Mouse (Mus musculus): ENCODE results near the gene Nipal3. TPM values are rescaled to one million over a fixed set of nuclear protein-coding genes. Genes with fewer than 3 reads are reported as not detected.
A peak's percentile ranks its signal among the peaks of the same experiment; 100 is the strongest.

The Nipal3 gene
- polyA plus RNA-seq, 1 experiment = 27.1 TPM

- no peak for DNase-seq (ENCODE audit: low read depth)
- TF ChIP-seq CTCF (IDR thresholded peaks at IDR 0.05; ENCODE audit: borderline replicate concordance, extremely low read depth, insufficient read depth, insufficient read length) (no peak), POLR2A (IDR thresholded peaks at IDR 0.05; ENCODE audit: borderline replicate concordance, extremely low read depth, insufficient read depth, insufficient read length, poor library complexity, severe bottlenecking) (no peak)
Measured at GRCm38 (mm10) chr4:135505794-135506193, 11.0 kb upstream of the Nipal3 start.

GRCm38 (mm10) chr4:135501587-135501986, 6.7 kb upstream of the Nipal3 start:
- no peak for TF ChIP-seq CTCF (IDR thresholded peaks at IDR 0.05; ENCODE audit: borderline replicate concordance, extremely low read depth, insufficient read depth, insufficient read length)
- TF ChIP-seq POLR2A (IDR thresholded peaks at IDR 0.05; ENCODE audit: borderline replicate concordance, extremely low read depth, insufficient read depth, insufficient read length, poor library complexity, severe bottlenecking) = no peak
- no peak for DNase-seq (ENCODE audit: low read depth)

- no peak for DNase-seq (ENCODE audit: low read depth)
- TF ChIP-seq CTCF (IDR thresholded peaks at IDR 0.05; ENCODE audit: borderline replicate concordance, extremely low read depth, insufficient read depth, insufficient read length) (no peak), POLR2A (IDR thresholded peaks at IDR 0.05; ENCODE audit: borderline replicate concordance, extremely low read depth, insufficient read depth, insufficient read length, poor library complexity, severe bottlenecking) (no peak)
Measured at GRCm38 (mm10) chr4:135499831-135500230, 5.0 kb upstream of the Nipal3 start.

- DNase-seq (ENCODE audit: low read depth) = no peak
Measured at GRCm38 (mm10) chr4:135498136-135498535, 3.3 kb upstream of the Nipal3 start.

GRCm38 (mm10) chr4:135495810-135496209, 972 bp upstream of the Nipal3 start:
- TF ChIP-seq POLR2A (IDR thresholded peaks at IDR 0.05; ENCODE audit: borderline replicate concordance, extremely low read depth, insufficient read depth, insufficient read length, poor library complexity, severe bottlenecking) = no peak
- no peak for TF ChIP-seq CTCF (IDR thresholded peaks at IDR 0.05; ENCODE audit: borderline replicate concordance, extremely low read depth, insufficient read depth, insufficient read length)
- DNase-seq (ENCODE audit: low read depth) = peak; percentile 55

More at GRCm38 (mm10) chr4:135498136-135498535, 3.3 kb upstream of the Nipal3 start:
- TF ChIP-seq CTCF (IDR thresholded peaks at IDR 0.05; ENCODE audit: borderline replicate concordance, extremely low read depth, insufficient read depth, insufficient read length) = no peak
- TF ChIP-seq POLR2A (IDR thresholded peaks at IDR 0.05; ENCODE audit: borderline replicate concordance, extremely low read depth, insufficient read depth, insufficient read length, poor library complexity, severe bottlenecking) = no peak

GRCm38 (mm10) chr4:135495397-135495791, 556 bp upstream of the Nipal3 start:
- no peak for DNase-seq (ENCODE audit: low read depth)
- TF ChIP-seq CTCF (IDR thresholded peaks at IDR 0.05; ENCODE audit: borderline replicate concordance, extremely low read depth, insufficient read depth, insufficient read length) (no peak), POLR2A (IDR thresholded peaks at IDR 0.05; ENCODE audit: borderline replicate concordance, extremely low read depth, insufficient read depth, insufficient read length, poor library complexity, severe bottlenecking) (no peak)

GRCm38 (mm10) chr4:135493691-135494520, 932 bp downstream of the Nipal3 start:
- TF ChIP-seq POLR2A (IDR thresholded peaks at IDR 0.05; ENCODE audit: borderline replicate concordance, extremely low read depth, insufficient read depth, insufficient read length, poor library complexity, severe bottlenecking) (no peak), CTCF (IDR thresholded peaks at IDR 0.05; ENCODE audit: borderline replicate concordance, extremely low read depth, insufficient read depth, insufficient read length) (0 out of 2 replicates have a peak, but pooled peaks have one; percentile 1)
- peak; percentile 72 for DNase-seq (ENCODE audit: low read depth)

GRCm38 (mm10) chr4:135493271-135493670, 1.6 kb downstream of the Nipal3 start:
- DNase-seq (ENCODE audit: low read depth) = no peak
- TF ChIP-seq CTCF (IDR thresholded peaks at IDR 0.05; ENCODE audit: borderline replicate concordance, extremely low read depth, insufficient read depth, insufficient read length) = no peak
- no peak for TF ChIP-seq POLR2A (IDR thresholded peaks at IDR 0.05; ENCODE audit: borderline replicate concordance, extremely low read depth, insufficient read depth, insufficient read length, poor library complexity, severe bottlenecking)

GRCm38 (mm10) chr4:135489256-135489655, 5.6 kb downstream of the Nipal3 start:
- DNase-seq (ENCODE audit: low read depth) = no peak
- TF ChIP-seq POLR2A (IDR thresholded peaks at IDR 0.05; ENCODE audit: borderline replicate concordance, extremely low read depth, insufficient read depth, insufficient read length, poor library complexity, severe bottlenecking) (no peak), CTCF (IDR thresholded peaks at IDR 0.05; ENCODE audit: borderline replicate concordance, extremely low read depth, insufficient read depth, insufficient read length) (no peak)

GRCm38 (mm10) chr4:135486352-135486751, 8.5 kb downstream of the Nipal3 start:
- no peak for DNase-seq (ENCODE audit: low read depth)
- no peak for TF ChIP-seq CTCF (IDR thresholded peaks at IDR 0.05; ENCODE audit: borderline replicate concordance, extremely low read depth, insufficient read depth, insufficient read length)
- TF ChIP-seq POLR2A (IDR thresholded peaks at IDR 0.05; ENCODE audit: borderline replicate concordance, extremely low read depth, insufficient read depth, insufficient read length, poor library complexity, severe bottlenecking) = no peak

GRCm38 (mm10) chr4:135485086-135485485, 9.8 kb downstream of the Nipal3 start:
- no peak for DNase-seq (ENCODE audit: low read depth)
- TF ChIP-seq POLR2A (IDR thresholded peaks at IDR 0.05; ENCODE audit: borderline replicate concordance, extremely low read depth, insufficient read depth, insufficient read length, poor library complexity, severe bottlenecking) (no peak), CTCF (IDR thresholded peaks at IDR 0.05; ENCODE audit: borderline replicate concordance, extremely low read depth, insufficient read depth, insufficient read length) (no peak)

GRCm38 (mm10) chr4:135480370-135480769, 14.5 kb downstream of the Nipal3 start:
- TF ChIP-seq POLR2A (IDR thresholded peaks at IDR 0.05; ENCODE audit: borderline replicate concordance, extremely low read depth, insufficient read depth, insufficient read length, poor library complexity, severe bottlenecking) (no peak), CTCF (IDR thresholded peaks at IDR 0.05; ENCODE audit: borderline replicate concordance, extremely low read depth, insufficient read depth, insufficient read length) (peak; percentile 10; the same call in 1 of the 2 replicates)
- no peak for DNase-seq (ENCODE audit: low read depth)
